Mouse (Mus musculus) hindlimb bud, embryonic 11.5 days (tissue): ENCODE data around the gene Sft2d1.
A peak's percentile ranks its signal among the peaks of the same experiment; 100 is the strongest.

ENCODE experiments used
- DNase-seq: peaks from one replicate; pipeline ENCODE4 v3.0.0-alpha.2; 2012; ENCODE audit warnings: low read depth, low spot score; ENCODE audit errors: extremely low spot score

Sft2d1 gene

DNA sequence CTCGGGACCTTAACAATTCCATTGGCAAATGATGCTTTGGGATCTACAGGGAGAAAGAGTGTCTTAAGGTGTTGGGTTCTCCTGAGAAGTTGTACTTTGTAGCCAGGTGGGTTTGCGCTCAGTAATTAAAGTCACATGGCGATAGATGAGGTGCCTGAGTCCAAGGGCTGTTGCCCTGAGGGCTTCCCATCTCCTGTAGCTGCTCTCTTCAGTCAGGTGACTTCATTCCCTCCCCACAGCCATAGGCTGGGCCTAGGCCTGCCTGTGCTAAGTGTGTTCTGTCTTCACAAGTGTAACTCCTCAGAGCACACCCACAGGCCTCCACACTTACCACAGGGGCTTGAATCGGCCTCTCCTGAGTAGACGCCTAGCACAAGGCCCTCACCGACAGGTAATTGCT, 46.6 kb downstream of the Sft2d1 start:
- DNase-seq, result no peak

DNA sequence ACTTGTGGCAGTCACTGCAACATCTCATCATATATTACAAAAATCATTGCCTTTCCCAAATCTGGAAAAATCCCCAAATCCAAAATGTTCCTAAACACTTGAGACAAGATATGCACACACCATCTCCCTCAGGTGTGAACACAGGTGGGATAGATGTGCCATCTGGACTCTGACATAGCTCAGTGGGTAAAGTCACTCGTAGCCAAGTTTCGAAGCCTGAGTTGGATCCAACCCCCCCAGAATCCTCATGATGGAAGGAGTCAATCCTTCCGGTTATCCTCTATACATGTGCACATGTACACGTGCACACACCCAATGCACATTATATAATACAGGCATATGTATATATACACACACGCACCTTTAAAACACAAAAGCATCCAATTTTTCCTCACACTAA, 50.0 kb downstream of the Sft2d1 start:
- no peak for DNase-seq

DNA sequence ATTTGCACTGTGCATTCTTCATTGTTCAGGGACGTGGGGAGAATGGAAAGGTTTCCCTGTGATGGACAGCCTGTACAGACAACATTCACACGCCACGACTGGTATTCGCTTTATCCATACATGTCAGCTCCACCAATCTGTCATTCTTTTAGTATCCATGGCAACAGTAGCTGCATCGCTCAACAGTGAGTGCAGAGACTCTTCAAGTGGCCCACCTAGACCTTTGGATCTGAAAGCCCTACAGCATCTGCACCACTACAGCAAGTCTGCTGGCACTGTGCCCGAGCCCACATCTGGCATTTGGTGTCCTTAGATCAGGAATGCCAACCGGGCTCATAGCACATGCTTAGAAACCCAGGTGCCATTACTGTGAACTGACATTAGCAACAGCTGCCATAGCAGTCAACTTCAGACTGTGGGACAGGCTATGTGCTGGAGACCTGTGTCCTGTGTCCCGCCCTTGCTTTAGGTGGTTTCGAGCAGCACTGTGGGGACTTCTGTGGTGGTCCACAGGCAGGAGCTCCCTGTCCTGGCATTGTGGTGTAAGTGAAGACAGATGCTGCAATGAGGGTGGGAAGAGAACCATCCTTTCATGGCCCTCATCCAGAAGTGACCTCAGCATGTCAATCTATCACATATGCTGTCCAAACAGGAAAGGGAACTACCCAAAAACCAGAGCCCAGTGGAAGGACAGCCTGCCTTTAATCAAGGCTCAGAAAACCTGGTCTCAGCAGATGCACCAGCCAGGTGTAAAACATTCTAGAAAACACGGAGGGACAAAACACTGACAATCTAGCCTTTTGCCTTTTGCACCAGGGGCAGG, 50.6 kb downstream of the Sft2d1 start:
- no peak for DNase-seq

DNA sequence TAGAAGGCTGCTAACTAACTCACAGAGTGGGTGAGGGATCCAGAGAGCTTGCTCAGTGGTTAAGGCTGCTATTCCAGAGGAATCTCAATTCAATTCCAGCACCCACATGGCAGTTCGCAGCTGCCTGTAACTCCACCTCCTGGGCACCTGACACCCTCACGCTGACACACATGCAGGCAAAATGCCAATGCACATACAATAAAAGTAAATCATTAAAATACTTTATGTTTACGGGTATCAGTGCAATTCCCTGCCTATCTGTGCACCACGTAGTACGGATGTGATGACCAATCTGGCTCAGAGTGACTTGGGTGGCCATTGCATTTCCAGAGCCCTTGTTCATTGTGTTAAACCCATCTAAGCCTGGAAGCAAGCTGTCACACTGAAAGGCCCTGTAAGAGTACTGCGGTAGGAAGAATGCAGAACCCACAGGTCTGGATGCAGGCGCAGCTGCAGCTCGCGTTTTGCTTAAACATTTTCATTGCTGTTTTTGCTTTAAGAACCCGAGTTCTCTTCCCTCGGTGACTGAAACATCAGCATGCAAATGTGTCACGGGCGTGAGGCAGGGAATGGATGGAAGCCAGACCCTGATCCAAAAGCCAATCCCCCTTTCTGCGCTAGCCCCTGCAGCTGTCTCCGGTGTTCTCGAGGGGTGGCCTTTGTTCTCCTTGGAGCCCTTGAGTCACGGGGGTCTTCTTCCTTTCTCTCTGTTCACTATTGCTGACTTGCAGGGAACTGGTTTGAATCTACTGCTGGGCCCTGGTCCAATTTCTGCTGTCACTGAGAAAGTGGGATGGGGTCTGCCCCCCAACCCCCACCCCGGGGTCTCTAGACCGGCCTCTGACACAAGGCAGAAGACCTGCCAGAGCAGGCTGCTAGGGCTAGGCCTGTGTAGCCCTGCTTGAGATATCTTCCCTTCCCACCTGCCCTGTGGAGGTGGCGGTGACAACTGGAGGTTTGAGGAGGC, 56.9 kb downstream of the Sft2d1 start:
- DNase-seq, result no peak

DNA sequence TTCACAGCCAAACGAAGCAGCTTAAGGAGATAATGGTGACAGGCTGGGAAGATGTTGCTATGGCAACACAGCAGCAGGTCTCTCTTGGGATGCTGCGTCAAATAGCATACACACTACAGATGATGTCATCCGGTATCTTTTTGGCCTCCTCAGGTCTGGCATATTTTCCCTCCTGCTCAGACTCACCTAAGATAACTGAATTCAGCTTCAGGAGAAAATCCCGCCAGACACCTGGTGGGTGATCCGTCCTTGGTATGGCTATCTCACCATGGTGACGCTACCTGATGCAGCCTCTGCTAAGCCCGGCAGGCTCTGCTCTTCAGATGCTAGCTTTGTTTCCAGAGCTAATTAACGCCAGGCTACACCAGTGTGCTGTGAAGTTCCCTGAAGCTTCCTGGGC, 57.7 kb downstream of the Sft2d1 start:
- no peak for DNase-seq

DNA sequence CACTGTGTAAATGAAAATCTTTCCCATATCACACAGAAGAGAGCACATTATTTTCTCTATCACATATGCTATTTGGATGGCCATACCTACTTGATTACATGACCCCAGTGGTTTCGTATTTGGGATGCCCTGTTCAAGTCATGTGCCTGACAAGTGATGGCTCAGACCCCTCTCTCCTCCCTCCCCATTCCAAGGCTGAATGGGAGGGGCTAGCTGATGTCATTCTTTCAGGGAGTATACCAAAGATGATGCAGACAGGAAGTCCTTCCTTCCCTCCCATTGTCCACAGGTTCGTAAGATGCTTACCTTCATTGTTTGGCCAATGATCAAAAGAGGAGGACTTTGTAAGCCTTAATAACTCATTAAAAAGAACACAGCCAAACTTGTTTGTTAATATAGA, 58.3 kb downstream of the Sft2d1 start:
- DNase-seq, result no peak

DNA sequence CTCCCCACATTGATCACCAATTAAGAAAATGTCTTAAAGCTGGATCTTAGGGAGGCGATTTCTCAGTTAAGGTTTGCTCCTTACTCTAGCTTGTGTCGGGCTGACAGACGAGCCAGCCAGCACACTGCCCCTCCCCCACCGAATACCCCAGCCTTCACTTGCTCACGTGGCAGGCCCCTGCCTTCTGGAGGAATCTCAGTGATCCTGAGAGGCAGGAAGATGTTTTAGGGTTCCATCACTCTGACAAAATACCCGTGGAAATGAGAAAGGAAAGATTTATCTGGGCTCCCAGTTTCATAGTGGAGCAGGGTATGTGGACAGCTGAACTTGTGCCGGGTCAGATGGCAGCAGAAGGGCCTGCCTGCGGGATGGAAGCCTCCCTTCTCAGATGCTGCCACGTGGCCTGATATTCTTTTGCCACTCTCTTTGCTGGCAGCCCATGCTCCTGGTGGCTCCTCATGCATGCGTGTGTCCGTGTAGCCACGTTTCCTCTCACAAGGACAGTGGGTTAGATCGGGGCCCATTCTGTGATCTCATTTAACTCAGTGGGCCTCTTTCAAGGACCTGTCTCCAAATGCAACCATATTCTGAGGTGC, 59.8 kb downstream of the Sft2d1 start:
- no peak for DNase-seq

DNA sequence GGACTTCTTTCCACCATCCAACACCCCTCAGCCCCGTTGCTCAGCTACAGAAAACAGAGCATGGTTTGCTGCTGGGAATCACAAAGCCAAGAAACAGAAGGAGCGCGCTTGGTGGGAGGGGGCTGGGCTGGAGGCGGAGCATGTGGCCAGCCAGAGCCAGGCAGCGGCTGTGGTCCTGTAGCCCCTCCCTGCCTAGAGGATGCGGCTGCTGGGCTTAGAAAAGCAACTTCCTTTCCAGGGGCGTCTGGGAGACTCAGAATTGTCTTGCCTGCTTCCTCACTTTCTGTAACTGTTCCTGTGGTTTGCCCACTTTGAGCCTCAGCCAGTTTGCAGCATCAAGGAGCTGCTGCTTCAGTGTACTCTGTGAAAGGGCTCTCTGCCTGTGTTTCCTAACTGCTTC, 60.9 kb downstream of the Sft2d1 start:
- DNase-seq, result no peak

DNA sequence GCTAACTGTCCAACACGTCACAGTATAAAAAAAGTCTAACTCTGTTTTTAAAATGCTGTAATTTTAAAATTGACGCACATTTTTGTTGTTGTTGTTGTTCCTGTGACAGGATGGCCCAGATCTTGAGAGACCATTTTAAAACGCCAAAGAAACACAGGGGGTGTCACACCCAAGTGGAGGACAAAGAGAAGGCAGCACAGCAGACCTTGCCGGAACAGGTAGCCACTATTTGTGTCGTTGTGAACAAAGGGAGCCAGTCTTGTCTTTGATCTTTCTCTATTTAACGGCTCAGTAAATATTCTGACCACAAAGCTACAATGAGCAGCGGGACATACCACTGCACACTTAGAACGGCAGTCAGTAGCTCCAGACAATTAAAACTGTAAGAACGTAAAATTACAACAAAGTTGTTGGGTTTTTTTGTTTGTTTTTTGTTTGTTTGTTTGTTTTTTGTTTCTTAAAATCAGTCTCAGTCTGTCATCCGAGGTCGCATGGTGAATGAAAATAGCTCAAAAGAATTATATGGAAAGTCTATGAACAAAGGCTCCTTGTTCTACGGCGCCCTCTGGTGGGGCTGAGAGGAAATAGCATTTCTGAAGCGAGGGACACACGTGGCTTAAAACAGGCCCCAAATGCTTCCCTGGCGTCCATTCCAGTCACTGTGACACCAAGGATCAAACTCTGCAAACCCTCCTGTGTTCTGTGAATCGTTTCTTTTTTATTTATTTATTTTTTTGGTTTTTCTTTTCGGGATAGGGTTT, 61.6 kb downstream of the Sft2d1 start:
- peak; percentile 89 for DNase-seq
